Mouse (Mus musculus) 416B (cell line): ENCODE results near the gene Skap1.
A peak's percentile ranks its signal among the peaks of the same experiment; 100 is the strongest.

ENCODE experiments used
- DNase-seq: peaks from one replicate; pipeline ENCODE4 v3.0.0; 2011; ENCODE audit warnings: low read depth

The Skap1 gene

DNA sequence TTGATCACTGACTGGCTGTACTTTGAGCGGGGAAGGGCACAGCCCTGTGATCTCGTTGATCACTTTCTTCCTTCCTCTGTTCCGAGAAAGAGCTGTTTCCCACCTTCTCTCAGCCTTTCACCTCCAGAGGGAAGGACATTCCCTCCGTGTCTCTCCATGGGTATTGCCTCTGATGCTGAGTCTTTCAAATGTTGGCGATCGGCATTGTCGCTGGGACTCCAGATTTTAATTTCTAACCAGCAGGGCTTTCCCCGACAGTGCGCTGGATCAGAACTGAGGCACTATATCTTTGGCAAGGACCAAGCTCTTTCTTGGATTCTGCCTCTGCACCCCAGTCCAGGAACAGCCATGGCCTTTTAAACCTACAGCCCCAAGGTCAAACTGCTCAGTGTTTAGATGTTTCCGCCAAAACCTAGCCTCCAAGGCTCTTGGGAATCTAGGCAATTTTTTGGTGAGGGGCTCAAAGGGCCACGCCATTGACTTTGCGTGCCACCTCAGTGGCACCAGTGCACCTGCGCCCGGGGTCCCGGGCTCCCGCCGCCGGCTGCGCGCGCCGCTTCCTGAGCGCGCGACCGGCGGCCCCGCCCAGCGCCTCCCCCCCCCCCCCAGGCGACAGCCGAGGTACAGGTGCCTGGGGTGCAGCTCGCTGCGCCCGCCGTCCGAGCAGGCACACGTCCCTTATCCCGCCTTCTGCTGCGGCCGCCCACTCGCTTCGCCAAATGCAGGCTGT lies at the start of gene Skap1:
TSS of gene Skap1 (plus strand) at position 608 of the 730 bp plus-strand sequence.
- no peak for DNase-seq

GRCm38 (mm10) chr11:96421074-96421473 lies 43.3 kb upstream of the Skap1 start:
- no peak for DNase-seq

GRCm38 (mm10) chr11:96421517-96422265 lies 42.7 kb upstream of the Skap1 start:
- DNase-seq: no peak

- peak; percentile 10 for DNase-seq
Observed at GRCm38 (mm10) chr11:96425193-96425592, 39.2 kb upstream of the Skap1 start.

DNA sequence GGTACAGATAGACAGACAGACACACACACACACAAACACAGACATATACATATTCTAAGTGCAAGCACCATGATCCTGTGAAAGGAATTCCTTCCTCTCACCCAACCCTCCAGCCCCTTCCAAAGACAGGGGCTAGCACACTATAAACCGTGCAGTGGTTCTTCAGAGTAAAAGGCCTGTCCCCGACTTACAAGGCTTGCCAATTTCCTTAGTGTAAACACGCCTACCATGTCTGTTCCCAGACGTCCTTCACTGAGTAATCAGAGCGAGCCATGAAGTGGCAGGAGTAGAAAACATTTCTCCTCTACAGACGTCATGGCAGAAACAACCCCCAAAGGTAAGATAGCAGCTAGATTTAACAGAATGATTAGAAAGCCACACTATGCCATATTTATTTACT lies 38.2 kb upstream of the Skap1 start:
- DNase-seq: no peak

- DNase-seq: no peak
Observed at GRCm38 (mm10) chr11:96426805-96427204, 37.6 kb upstream of the Skap1 start.

GRCm38 (mm10) chr11:96429062-96429461 lies 35.3 kb upstream of the Skap1 start:
- no peak for DNase-seq

DNA sequence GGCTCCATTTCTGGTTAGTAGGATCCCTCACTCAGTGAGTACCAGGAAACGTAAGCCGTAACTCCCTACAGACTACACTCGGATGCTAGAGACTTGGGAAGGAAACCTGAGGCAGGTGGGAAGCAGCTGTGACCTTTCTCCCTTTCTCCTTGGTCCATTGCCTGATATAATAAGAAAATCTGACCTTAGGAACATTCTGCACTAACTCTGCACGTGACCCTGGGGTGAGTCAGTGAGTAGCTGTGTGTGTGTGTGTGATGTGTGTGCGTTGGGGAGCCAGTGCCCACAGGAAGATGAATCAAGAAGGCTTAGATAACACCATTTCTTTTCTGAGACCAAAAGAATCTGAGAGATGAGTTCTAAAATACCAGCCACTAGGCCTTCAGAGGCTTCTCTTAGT lies 34.5 kb upstream of the Skap1 start:
- DNase-seq: peak; percentile 77

DNA sequence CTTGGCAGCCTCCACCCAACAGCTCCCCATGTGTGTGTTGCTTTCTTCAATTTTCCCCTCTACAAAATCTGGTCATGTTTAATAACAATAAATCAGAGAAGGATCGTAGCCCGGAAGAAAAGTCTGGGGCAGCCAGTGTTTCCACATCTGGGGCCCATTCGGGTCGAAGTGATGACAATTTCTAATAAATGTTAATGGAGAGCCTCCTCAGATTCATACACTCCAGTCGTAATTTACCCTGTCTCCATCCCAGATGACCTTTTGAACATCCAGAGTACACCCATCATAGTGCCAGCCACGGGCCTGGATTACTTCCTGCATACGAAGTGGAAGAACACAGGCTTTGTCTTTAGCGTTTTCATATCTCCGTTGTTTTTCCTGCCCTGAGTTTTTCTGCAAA lies 32.5 kb upstream of the Skap1 start:
- DNase-seq: no peak

DNA sequence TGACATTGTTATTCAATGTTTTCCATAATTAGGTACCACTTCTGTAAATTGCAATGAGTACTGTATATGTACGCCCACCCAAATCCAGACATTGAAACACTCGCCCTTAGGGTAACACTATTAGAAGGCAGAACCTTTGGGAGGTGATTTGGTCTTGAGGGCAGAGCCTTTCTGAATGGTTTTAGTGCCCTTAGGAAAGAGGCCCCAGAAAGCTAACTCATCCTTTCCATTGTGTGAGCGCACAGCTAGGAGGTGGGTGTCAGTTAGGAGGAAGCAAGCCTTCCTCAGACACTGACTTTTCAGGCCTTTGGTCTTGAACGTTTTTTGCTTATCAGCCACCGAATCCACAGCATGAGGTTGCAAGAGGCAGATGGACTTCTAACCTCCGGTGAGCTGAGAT lies 29.5 kb upstream of the Skap1 start:
- DNase-seq: peak; percentile 16

- DNase-seq: no peak
Observed at GRCm38 (mm10) chr11:96436525-96436924, 27.9 kb upstream of the Skap1 start.

GRCm38 (mm10) chr11:96438787-96439186 lies 25.6 kb upstream of the Skap1 start:
- DNase-seq: peak; percentile 60

- peak; percentile 83 for DNase-seq
Observed at GRCm38 (mm10) chr11:96441546-96442185, 22.7 kb upstream of the Skap1 start.

GRCm38 (mm10) chr11:96442468-96442867 lies 21.9 kb upstream of the Skap1 start:
- DNase-seq: no peak

- DNase-seq: no peak
Observed at GRCm38 (mm10) chr11:96447931-96448330, 16.5 kb upstream of the Skap1 start.

DNA sequence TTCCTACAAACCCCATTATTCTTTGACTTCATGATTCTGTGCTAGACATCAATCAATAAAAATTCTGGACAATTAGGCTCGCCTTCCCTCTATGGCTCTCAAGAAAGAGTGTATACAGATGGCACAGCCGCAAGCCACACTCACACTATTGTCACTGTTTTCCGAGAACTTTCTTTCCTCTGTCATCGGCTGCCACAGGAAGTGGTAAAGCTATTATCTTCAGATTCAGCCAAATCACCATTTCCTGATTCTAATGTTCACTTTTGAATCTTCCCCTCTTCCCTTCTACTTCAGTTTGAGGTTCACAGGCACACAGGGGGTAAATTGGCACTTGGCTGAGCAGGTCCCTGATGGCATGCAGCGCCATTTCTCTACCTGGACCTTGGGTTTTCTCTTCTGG lies 9.3 kb upstream of the Skap1 start:
- DNase-seq: peak; percentile 83

GRCm38 (mm10) chr11:96455699-96456326 lies 8.6 kb upstream of the Skap1 start:
- DNase-seq: no peak

DNA sequence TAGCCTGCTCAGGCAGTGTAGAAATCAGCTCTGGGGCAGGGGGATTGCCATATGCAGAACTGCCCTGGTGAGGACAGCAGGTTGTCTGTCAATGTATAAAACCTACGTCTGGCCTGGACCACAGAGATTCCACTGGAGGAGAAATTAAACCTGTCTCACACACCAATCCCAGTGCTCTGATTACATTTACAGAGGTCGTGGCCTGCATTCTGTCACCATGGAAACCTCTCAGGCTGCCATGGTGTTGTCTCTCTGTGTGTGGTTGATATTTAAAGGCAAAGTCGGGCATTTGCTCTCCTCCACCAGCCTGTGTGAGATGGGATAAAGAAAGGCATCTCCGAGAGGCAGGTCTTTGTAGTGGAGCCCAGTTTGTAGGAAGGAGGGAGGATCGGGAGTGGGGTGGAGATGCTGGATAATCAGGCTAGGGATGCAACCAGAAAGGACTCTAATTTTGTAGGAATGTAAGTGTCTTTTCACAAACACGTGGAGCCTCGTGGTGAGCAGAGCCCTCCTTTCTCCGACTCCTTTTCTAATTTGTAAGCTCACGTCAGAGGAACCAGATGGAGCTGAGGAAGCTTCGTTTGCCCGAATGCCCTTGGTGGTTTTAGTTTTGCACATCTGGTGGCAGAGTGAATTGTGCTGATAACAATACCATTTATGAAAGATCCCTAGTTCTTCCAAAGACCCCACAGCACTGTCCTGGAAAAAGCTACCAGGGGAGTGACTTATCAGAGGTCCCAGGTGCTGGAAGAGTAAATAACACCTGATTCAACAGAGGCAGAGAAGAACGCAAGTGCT lies 7.7 kb upstream of the Skap1 start:
- peak; percentile 57 for DNase-seq

GRCm38 (mm10) chr11:96461766-96462165 lies 2.6 kb upstream of the Skap1 start:
- DNase-seq: no peak

GRCm38 (mm10) chr11:96462191-96462752 lies 2.1 kb upstream of the Skap1 start:
- no peak for DNase-seq

DNA sequence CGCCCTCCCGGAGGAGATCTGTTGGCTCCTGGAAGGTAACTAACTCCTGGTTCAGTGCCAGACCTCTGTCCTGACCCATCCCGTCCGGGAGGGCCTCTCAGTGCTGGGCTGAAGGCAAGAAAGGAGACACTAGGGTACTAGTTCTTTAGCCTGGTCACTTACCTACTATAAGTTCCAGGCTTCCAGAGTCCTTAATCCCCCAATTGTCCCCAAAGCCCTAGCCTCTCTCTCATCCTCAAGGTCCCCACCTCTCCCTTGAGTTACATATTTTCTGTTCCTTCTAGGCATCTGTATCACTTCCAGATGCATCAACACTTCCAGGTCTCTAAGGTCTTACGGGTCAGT lies 295 bp downstream of the Skap1 start:
- no peak for DNase-seq
